Mouse (Mus musculus): ENCODE measurements around the gene Pkdrej.

DNA sequence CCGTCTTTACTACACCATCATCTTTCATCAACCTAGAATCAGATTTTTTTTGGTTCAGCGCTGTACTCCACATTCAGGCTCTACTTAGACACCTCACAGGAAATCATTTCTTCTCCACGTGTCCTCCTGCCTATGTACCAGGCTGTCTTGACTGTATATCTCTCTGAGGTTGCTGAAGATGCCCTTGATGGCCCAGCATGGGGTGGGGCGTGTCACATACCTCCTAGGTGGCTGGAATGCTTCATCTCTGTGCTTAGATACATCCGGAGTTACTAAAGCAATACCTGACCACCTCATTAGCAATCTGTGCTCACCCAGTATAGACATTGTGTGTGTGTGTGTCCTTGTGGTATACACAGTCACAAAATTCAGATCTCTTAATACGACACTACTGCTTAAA, 26.0 kb downstream of the Pkdrej start:
- no peak for TF ChIP-seq POLR2A (IDR thresholded peaks at IDR 0.05; ENCODE audit: insufficient read depth, low read length)
- no peak for TF ChIP-seq EP300 (IDR thresholded peaks at IDR 0.05; ENCODE audit: insufficient read depth, low read depth, low read length)

Measured in ES-Bruce4 (cell line).